Mouse (Mus musculus) forebrain, embryonic 13.5 days (tissue): ENCODE results near the gene Tmco5b. TPM values are rescaled to one million over a fixed set of nuclear protein-coding genes. Genes with fewer than 3 reads are reported as not detected.

Experiments
- polyA plus RNA-seq: library from polyadenylated mRNA; unstranded; fragments of >200 nt; fragmentation: Nextera tagmentation; extraction: Ambion mirVana; gene quantifications from 2 replicates; pipeline ENCODE4 v1.2.1, GENCODE M21; 2015

The Tmco5b gene
- polyA plus RNA-seq, 1 experiment from 2014 or later = not detected

Other genes with a start within 250 kb of the Tmco5b start
- gene Ryr3, start 68.6 kb upstream of the Tmco5b start, polyA plus RNA-seq = 1.1 and 1.3 TPM in 2 replicates
- gene Fmn1, start 42.0 kb downstream of the Tmco5b start, polyA plus RNA-seq = 0.09 and 0.18 TPM in 2 replicates